Mouse (Mus musculus): ENCODE data around the gene Snx30. TPM values are rescaled to one million over a fixed set of nuclear protein-coding genes. Genes with fewer than 3 reads are reported as not detected.

Gene Snx30
- polyA plus RNA-seq, 1 experiment from 2014 or later = 11.8 TPM

DNA sequence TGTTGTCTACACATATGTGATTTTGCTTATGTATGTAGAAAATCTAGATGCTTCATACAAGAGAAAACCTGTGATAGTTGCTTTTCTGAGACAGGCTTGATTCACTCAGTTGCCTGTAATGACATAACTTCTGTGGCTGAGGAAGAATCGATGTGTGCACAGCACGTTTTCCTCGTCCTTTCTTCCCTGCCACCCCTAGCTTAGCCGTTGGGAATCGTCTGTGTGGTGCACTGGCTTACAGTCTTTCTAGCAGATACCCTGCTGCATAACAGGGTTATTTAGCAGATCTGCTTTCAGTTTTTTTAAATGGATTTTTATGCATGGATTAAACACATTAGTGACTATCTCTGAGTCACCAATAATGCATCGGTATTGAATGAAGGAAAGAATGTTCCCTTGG is 70.9 kb downstream of the Snx30 start:
- Histone ChIP-seq H3K36me3 (peaks cover 18% of the 10 kb centered on the region), H3K9ac (no peak overlapping the region), H3K4me1 (peaks cover 12% of the 10 kb centered on the region; the same call in 1 of the 2 replicates), H3K27me3 (no peaks in the 10 kb centered on the region), H3K27ac (no peak overlapping the region), H3K4me3 (no peak overlapping the region), H3K4me2 (no peak overlapping the region), H3K9me3 (no peaks in the 10 kb centered on the region)
- 65% methylated on average over 6 of the region's 6 CpGs for WGBS
- ATAC-seq (ENCODE audit: insufficient number of reproducible peaks, insufficient read depth, low FRiP score, low TSS enrichment, low read depth) = no peak

DNA sequence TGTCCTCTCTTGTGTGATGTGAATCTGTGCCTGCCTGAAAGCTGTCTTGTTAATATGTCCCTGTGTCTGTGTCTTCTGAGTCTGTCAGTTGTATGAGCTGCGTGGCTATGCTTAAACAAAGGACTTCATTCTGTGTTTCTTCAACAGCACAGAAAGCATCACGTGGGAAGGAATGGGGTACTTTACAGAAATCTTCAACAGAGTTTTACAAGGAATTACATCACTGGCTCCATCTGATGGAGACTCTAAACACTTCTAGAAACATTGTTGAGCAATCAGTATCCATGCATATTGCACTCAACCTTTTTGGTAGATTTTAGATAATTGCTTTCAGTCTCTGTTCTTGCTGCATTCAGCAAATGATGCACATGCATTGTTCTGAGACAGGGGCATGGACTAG is 71.4 kb downstream of the Snx30 start:
- Histone ChIP-seq H3K4me1 (peaks cover 12% of the 10 kb centered on the region; the same call in 1 of the 2 replicates), H3K36me3 (peaks cover 21% of the 10 kb centered on the region), H3K4me3 (no peak overlapping the region), H3K9me3 (no peaks in the 10 kb centered on the region), H3K4me2 (no peak overlapping the region), H3K27me3 (no peaks in the 10 kb centered on the region), H3K27ac (0 out of 2 replicates have a peak overlapping the region, but pooled peaks have one; percentile 9), H3K9ac (no peak overlapping the region)
- ATAC-seq (ENCODE audit: insufficient number of reproducible peaks, insufficient read depth, low FRiP score, low TSS enrichment, low read depth) = no peak
- 61% methylated on average over 2 of the region's 2 CpGs for WGBS

DNA sequence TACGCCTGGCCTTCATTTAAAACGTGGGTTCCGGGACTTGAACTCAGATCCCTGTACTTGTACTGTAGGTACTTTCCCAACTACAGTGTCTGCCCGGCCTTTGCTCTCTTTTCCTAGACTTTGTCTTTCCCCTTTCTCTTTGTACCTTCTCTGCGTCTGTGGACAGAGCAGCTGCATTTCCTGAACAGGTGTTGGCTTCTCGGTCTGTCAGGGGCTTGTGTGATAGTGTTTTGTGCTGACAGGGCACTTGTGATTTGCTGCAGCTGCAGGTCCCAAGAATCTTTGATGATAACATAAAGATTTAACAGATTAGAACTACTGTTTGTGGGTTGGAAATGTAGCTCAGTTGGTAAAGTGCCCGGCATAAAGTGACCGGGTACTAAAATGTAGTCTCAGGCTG is 73.0 kb downstream of the Snx30 start:
- H3K27me3 ChIP-seq = no peaks in the 10 kb centered on the region
- H3K36me3 ChIP-seq = peaks cover 32% of the 10 kb centered on the region
- no peak overlapping the region for H3K4me3 ChIP-seq
- no peak overlapping the region for H3K9ac ChIP-seq
- H3K4me1 ChIP-seq = peaks cover 4% of the 10 kb centered on the region; the same call in 1 of the 2 replicates
- ATAC-seq (ENCODE audit: insufficient number of reproducible peaks, insufficient read depth, low FRiP score, low TSS enrichment, low read depth) = no peak
- H3K4me2 ChIP-seq = no peak overlapping the region
- H3K9me3 ChIP-seq = no peaks in the 10 kb centered on the region
- no peak overlapping the region for H3K27ac ChIP-seq
- WGBS = 91% methylated on average over 8 of the region's 8 CpGs

DNA sequence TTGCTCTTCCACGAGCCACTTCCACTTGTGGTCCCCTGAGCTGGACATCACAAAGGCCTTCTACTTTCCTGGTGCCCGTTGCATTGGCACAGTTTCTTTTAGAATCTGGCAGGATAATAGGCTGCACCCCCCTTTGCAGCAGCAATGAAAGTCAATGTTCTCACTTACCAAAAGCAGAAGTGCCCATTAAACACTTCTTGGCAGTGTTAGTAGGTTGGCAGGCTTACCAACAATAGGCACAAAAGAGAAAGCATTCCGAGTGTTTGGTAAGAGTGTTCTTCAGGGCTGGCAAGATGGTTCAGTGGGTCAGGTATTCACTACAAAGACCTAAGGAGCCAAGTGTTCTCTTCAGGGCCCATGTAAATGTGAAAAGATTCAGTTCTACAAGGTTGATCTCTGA is 73.8 kb downstream of the Snx30 start:
- Histone ChIP-seq H3K4me2 (no peak overlapping the region), H3K4me3 (no peak overlapping the region), H3K27me3 (no peaks in the 10 kb centered on the region), H3K9ac (no peak overlapping the region), H3K4me1 (no peaks in the 10 kb centered on the region), H3K36me3 (peaks cover 34% of the 10 kb centered on the region), H3K27ac (no peak overlapping the region), H3K9me3 (no peaks in the 10 kb centered on the region)
- 90% methylated on average over 3 of the region's 3 CpGs for WGBS
- ATAC-seq (ENCODE audit: insufficient number of reproducible peaks, insufficient read depth, low FRiP score, low TSS enrichment, low read depth) = no peak

DNA sequence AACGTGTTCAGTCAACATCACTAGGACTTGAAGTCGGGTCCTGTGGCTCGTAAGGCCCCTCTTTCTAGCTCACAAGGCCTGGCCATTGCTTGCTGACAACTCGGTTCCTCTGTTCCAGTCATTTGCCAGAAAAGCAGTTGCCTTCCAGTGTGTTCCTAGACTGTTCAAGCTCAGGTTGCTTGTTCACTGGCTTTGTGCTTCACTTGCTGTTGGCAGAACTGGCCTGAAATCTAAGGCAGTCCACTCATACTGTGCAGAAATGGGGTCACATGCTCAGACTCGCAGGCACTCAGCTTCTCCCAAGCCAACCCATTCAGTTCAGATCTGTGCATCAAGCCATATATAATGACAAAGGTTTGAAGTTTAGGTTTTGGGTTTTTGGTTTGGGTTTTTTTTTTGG is 75.1 kb downstream of the Snx30 start:
- peaks cover 47% of the 10 kb centered on the region for H3K36me3 ChIP-seq
- H3K27ac ChIP-seq = no peak overlapping the region
- H3K4me1 ChIP-seq = no peaks in the 10 kb centered on the region
- no peaks in the 10 kb centered on the region for H3K27me3 ChIP-seq
- no peak overlapping the region for H3K4me2 ChIP-seq
- no peak overlapping the region for H3K9ac ChIP-seq
- ATAC-seq (ENCODE audit: insufficient number of reproducible peaks, insufficient read depth, low FRiP score, low TSS enrichment, low read depth) = no peak
- no peak overlapping the region for H3K4me3 ChIP-seq
- H3K9me3 ChIP-seq = no peaks in the 10 kb centered on the region
- 83% methylated on average over 5 of the region's 5 CpGs for WGBS

DNA sequence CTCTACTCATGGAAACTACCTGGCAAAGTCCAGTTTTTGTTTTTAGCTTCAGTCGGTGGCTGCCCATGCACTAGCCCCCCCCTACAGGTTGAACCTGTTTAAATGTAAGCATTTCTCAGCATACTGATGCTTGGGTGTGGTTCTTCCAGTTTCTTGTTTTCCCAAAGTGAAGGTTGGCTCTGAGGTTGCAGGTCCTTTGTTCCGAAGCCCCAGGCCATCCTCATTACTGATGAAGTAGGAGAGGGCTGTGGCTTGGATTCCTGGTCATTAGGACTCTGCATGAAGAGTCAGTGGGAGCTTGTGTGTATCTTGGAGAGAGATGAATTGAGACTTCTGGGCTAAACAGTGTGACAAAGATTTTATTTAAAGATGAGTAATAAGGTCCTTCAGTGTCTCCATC is 75.6 kb downstream of the Snx30 start:
- Histone ChIP-seq H3K9me3 (no peaks in the 10 kb centered on the region), H3K27ac (no peak overlapping the region), H3K4me2 (no peak overlapping the region), H3K27me3 (no peaks in the 10 kb centered on the region), H3K9ac (no peak overlapping the region), H3K4me3 (no peak overlapping the region), H3K36me3 (peaks cover 49% of the 10 kb centered on the region), H3K4me1 (no peaks in the 10 kb centered on the region)
- WGBS = 78% methylated on average over 2 of the region's 2 CpGs
- no peak for ATAC-seq (ENCODE audit: insufficient number of reproducible peaks, insufficient read depth, low FRiP score, low TSS enrichment, low read depth)

DNA sequence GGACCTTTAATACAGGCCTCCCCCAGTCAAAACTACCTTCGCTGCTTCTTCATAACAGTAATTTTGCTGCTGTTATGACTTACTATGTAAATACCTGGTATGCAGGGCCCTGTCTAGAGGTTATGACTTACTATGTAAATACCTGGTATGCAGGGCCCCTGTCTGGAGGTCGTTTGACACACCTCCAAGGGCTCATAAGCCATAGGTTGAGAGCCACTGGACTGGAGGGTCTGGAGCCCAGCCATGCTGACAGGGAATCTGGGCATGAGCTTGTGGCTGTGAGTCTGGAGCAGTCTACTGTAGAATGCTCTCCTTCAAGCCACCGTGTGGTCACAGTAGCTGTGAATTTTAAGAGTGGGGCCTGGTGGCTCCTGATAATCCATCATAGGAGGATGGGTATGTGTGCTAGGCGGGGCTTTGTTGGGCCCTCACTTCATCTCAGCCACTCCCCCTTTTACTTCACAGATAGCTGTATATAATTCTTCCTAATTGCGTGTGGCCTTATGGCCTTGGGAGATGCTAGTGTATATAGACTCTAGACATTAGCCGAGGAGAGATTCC is 78.6 kb downstream of the Snx30 start:
- peak; percentile 32; the same call in 1 of the 2 replicates for ATAC-seq (ENCODE audit: insufficient number of reproducible peaks, insufficient read depth, low FRiP score, low TSS enrichment, low read depth)
- Histone ChIP-seq H3K9ac (no peak overlapping the region), H3K4me2 (no peak overlapping the region), H3K4me3 (no peak overlapping the region), H3K36me3 (peaks cover 54% of the 10 kb centered on the region), H3K9me3 (no peaks in the 10 kb centered on the region), H3K27me3 (no peaks in the 10 kb centered on the region), H3K27ac (no peak overlapping the region), H3K4me1 (no peaks in the 10 kb centered on the region)
- WGBS = 85% methylated on average over 6 of the region's 6 CpGs

DNA sequence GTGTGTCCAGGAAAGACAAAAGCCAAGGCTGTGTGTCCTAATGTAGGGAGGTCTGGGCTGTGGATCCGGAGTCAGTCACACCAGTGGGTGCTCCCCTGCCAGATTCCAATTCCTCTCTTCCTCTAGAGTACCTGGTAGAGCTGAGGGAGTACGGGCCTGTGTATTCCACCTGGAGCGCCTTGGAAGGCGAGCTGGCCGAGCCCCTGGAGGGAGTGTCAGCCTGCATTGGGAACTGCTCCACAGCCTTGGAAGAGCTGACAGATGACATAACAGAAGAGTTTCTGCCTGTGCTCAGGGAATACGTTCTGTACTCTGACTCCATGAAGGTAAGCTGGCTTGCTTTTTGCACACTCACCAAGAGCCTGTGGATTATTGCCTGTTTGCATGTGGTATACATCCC is 80.6 kb downstream of the Snx30 start:
- H3K36me3 ChIP-seq = peaks cover 45% of the 10 kb centered on the region
- no peak for ATAC-seq (ENCODE audit: insufficient number of reproducible peaks, insufficient read depth, low FRiP score, low TSS enrichment, low read depth)
- H3K4me2 ChIP-seq = no peak overlapping the region
- H3K27me3 ChIP-seq = no peaks in the 10 kb centered on the region
- no peaks in the 10 kb centered on the region for H3K9me3 ChIP-seq
- H3K27ac ChIP-seq = no peak overlapping the region
- 94% methylated on average over 6 of the region's 6 CpGs for WGBS
- no peaks in the 10 kb centered on the region for H3K4me1 ChIP-seq
- H3K4me3 ChIP-seq = no peak overlapping the region
- no peak overlapping the region for H3K9ac ChIP-seq

DNA sequence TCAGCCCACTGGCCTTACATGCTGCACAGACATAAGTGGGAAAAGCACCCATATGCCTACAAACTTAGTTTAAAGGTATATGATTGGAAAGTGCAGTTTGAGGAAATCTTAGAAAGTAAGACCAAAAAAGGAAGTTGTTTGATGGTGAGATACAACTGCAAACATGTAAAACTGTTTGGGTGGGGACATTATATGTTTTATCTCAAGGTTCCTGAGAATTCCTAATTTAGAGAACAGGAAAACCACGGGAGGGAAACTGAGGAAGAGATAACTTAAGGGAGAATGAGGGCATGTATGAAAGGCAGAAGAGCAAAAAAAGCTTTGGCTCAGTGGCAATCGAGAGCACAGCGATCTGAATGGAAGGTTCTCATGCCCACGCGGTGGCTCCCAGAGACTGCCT is 81.4 kb downstream of the Snx30 start:
- WGBS = 95% methylated on average over 5 of the region's 5 CpGs
- Histone ChIP-seq H3K27me3 (no peaks in the 10 kb centered on the region), H3K27ac (no peak overlapping the region), H3K4me2 (no peak overlapping the region), H3K36me3 (peaks cover 41% of the 10 kb centered on the region), H3K4me3 (no peak overlapping the region), H3K4me1 (peaks cover under 1% of the 10 kb centered on the region; the same call in 1 of the 2 replicates), H3K9me3 (no peaks in the 10 kb centered on the region), H3K9ac (no peak overlapping the region)
- no peak for ATAC-seq (ENCODE audit: insufficient number of reproducible peaks, insufficient read depth, low FRiP score, low TSS enrichment, low read depth)

DNA sequence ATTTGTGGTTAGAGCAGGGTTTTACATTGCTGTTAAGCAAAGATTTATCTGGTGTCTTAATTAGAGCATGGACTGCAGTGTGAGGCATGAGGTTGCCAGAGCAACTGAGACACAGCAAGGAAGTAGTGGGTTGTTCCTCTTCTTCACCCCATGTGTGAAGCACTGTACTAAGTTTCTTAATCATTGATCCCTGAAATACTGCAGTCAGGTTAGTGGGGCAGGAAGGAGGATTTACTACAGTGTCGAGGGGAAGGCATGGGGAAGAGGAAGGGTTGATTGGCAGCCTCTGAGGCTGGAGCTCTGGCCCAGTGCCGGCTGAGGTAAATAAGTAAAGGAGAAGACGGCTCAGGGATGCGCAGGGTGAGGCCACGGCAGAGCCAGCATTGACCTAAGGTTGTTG is 82.4 kb downstream of the Snx30 start:
- WGBS = 82% methylated on average over 5 of the region's 5 CpGs
- H3K4me2 ChIP-seq = no peak overlapping the region
- peaks cover 2% of the 10 kb centered on the region; the same call in 1 of the 2 replicates for H3K4me1 ChIP-seq
- no peaks in the 10 kb centered on the region for H3K9me3 ChIP-seq
- no peaks in the 10 kb centered on the region for H3K27me3 ChIP-seq
- H3K4me3 ChIP-seq = no peak overlapping the region
- no peak overlapping the region for H3K27ac ChIP-seq
- H3K9ac ChIP-seq = no peak overlapping the region
- H3K36me3 ChIP-seq = peaks cover 31% of the 10 kb centered on the region
- ATAC-seq (ENCODE audit: insufficient number of reproducible peaks, insufficient read depth, low FRiP score, low TSS enrichment, low read depth) = no peak

DNA sequence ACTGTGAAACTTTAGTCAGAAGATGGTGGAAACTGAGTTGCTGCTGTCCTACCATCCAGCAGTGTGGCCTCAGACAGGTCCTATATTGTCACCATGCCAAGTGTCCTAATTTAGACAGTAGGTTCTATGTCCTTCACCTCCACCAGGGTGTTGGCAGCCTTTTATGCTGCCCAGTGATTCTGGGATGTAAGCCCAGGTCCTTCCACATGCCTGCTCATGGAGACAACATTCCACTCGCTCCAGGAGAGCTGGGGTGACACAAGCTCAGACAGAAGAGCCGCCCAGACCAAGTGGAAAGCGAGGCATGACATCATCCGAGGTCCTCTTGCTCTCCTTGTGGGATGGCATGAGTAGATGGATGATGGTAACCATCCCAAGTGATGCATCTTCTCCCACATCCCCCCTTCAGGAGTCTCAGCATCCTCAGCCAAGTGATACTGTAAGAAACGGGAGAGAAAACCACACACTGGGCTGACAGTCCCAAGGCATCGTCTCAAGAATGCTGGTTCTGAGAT is 84.5 kb downstream of the Snx30 start:
- Histone ChIP-seq H3K27ac (no peak overlapping the region), H3K4me2 (no peak overlapping the region), H3K36me3 (peaks cover 31% of the 10 kb centered on the region), H3K4me3 (no peak overlapping the region), H3K9ac (no peak overlapping the region), H3K27me3 (no peaks in the 10 kb centered on the region), H3K4me1 (peaks cover 2% of the 10 kb centered on the region; the same call in 1 of the 2 replicates), H3K9me3 (no peaks in the 10 kb centered on the region)
- ATAC-seq (ENCODE audit: insufficient number of reproducible peaks, insufficient read depth, low FRiP score, low TSS enrichment, low read depth) = no peak
- WGBS = 85% methylated on average over 6 of the region's 6 CpGs

DNA sequence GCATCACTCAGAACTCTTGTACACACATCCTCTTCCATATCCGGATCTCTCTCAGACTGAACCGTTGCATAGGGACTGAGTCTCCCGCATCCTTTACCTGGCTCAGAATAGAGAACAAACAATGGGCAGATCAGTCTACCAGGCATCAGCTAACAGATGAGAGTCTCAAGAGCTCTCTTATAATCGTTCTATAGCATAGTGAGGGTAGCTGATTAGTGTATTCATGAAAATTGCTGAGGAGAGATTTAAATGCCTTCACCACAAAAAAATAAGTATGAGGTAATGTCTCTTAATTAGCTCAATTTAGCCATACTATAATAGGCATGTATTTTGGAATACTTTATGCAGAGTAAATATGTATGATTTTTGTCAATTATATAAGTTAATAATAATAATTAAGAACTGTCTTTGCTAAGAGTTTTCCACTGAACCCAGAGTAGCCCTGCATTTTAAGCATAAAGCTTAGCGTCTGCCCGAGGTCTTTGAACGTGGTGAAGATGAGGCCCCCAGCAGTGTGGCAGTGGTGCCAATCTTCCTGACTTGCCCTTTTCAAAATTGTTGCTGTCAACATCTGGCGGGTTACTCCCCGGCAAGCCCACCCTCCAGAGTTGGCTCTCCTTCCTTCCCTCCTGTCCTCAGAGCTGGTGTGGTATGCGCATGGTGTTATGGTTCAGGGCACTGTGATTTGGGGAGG is 86.2 kb downstream of the Snx30 start:
- no peak overlapping the region for H3K4me2 ChIP-seq
- no peak overlapping the region for H3K27ac ChIP-seq
- no peaks in the 10 kb centered on the region for H3K9me3 ChIP-seq
- H3K27me3 ChIP-seq = no peaks in the 10 kb centered on the region
- ATAC-seq (ENCODE audit: insufficient number of reproducible peaks, insufficient read depth, low FRiP score, low TSS enrichment, low read depth) = no peak
- 80% methylated on average over 10 of the region's 10 CpGs for WGBS
- H3K36me3 ChIP-seq = peaks cover 32% of the 10 kb centered on the region
- H3K4me3 ChIP-seq = no peak overlapping the region
- H3K4me1 ChIP-seq = peaks cover 2% of the 10 kb centered on the region; the same call in 1 of the 2 replicates
- H3K9ac ChIP-seq = no peak overlapping the region
